Mouse (Mus musculus): Measurements from ENCODE around the gene Dhdh. TPM values are rescaled to one million over a fixed set of nuclear protein-coding genes. Genes with fewer than 3 reads are reported as not detected.
"Not testable (repeated sequence)": the region's sequence is repeated elsewhere in the genome, so short reads cannot be mapped to it uniquely, and the experiment has no call there.

The Dhdh gene
- polyA plus RNA-seq (2015; fragmentation: Nextera tagmentation; extraction: Ambion mirVana): 2.2 and 3.0 TPM in 2 replicates

- Histone ChIP-seq H3K4me2 (ENCODE audit: low read length) (peak within 1 kb of the TSS; percentile 66), H3K9me3 (ENCODE audit: control insufficient read depth, low read length) (no peaks in the 10 kb centered on the region)
- WGBS: 8% methylated on average over 38 of the region's 38 CpGs
Measured at GRCm38 (mm10) chr7:45488293-45489204, at the start of gene Dhdh. Dhdh (minus strand) TSS chr7:45488805.

GRCm38 (mm10) chr7:45537602-45538001 is 49.0 kb upstream of the Dhdh start:
- Histone ChIP-seq H3K27ac (ENCODE audit: low read length) (no peak overlapping the region), H3K9me3 (ENCODE audit: control insufficient read depth, low read length) (no peaks in the 10 kb centered on the region), H3K4me1 (replicated peaks; ENCODE audit: control insufficient read depth, insufficient read depth, low read length) (peaks cover 4% of the 10 kb centered on the region), H3K36me3 (ENCODE audit: control insufficient read depth, insufficient read depth) (no peaks in the 10 kb centered on the region), H3K9ac (replicated peaks; ENCODE audit: low read depth, low read length) (peak overlapping the region; percentile 76), H3K4me3 (replicated peaks; ENCODE audit: low read length) (peak overlapping the region; percentile 63), H3K4me2 (ENCODE audit: low read length) (peak overlapping the region; percentile 81), H3K27me3 (replicated peaks; ENCODE audit: control insufficient read depth, insufficient read depth, low read length) (no peaks in the 10 kb centered on the region)
- no peak; the same call in 1 of the 2 replicates for ATAC-seq
- WGBS: 74% methylated on average over 10 of the region's 10 CpGs

More at GRCm38 (mm10) chr7:45488293-45489204, at the start of gene Dhdh:
- Histone ChIP-seq H3K27ac (ENCODE audit: low read length) (peak within 1 kb of the TSS; percentile 67), H3K4me1 (replicated peaks; ENCODE audit: control insufficient read depth, insufficient read depth, low read length) (peaks cover 13% of the 10 kb centered on the region), H3K9ac (replicated peaks; ENCODE audit: low read depth, low read length) (peak within 1 kb of the TSS; percentile 67), H3K27me3 (replicated peaks; ENCODE audit: control insufficient read depth, insufficient read depth, low read length) (no peaks in the 10 kb centered on the region), H3K36me3 (ENCODE audit: control insufficient read depth, insufficient read depth) (peaks cover 3% of the 10 kb centered on the region), H3K4me3 (replicated peaks; ENCODE audit: low read length) (peak within 1 kb of the TSS; percentile 48)
- peak; percentile 59 for ATAC-seq

- Histone ChIP-seq H3K27ac (ENCODE audit: low read length) (no peak overlapping the region), H3K9me3 (ENCODE audit: control insufficient read depth, low read length) (no peaks in the 10 kb centered on the region), H3K36me3 (ENCODE audit: control insufficient read depth, insufficient read depth) (no peaks in the 10 kb centered on the region), H3K9ac (replicated peaks; ENCODE audit: low read depth, low read length) (no peak overlapping the region), H3K4me3 (replicated peaks; ENCODE audit: low read length) (no peak overlapping the region), H3K4me2 (ENCODE audit: low read length) (no peak overlapping the region), H3K4me1 (replicated peaks; ENCODE audit: control insufficient read depth, insufficient read depth, low read length) (peaks cover 4% of the 10 kb centered on the region), H3K27me3 (replicated peaks; ENCODE audit: control insufficient read depth, insufficient read depth, low read length) (no peaks in the 10 kb centered on the region; the same call in 1 of the 2 replicates)
- 80% methylated on average over 1 of the region's 1 CpGs for WGBS
- ATAC-seq: no peak
Measured at GRCm38 (mm10) chr7:45535676-45536075, 47.1 kb upstream of the Dhdh start.

GRCm38 (mm10) chr7:45530643-45531042 is 42.0 kb upstream of the Dhdh start:
- Histone ChIP-seq H3K9me3 (ENCODE audit: control insufficient read depth, low read length) (no peaks in the 10 kb centered on the region), H3K27ac (ENCODE audit: low read length) (no peak overlapping the region), H3K36me3 (ENCODE audit: control insufficient read depth, insufficient read depth) (no peaks in the 10 kb centered on the region), H3K4me3 (replicated peaks; ENCODE audit: low read length) (no peak overlapping the region), H3K9ac (replicated peaks; ENCODE audit: low read depth, low read length) (no peak overlapping the region), H3K4me1 (replicated peaks; ENCODE audit: control insufficient read depth, insufficient read depth, low read length) (peaks cover 4% of the 10 kb centered on the region; the same call in 1 of the 2 replicates), H3K27me3 (replicated peaks; ENCODE audit: control insufficient read depth, insufficient read depth, low read length) (no peaks in the 10 kb centered on the region; the same call in 1 of the 2 replicates), H3K4me2 (ENCODE audit: low read length) (no peak overlapping the region)
- no peak for ATAC-seq
- 63% methylated on average over 2 of the region's 2 CpGs for WGBS

- H3K9ac ChIP-seq (replicated peaks; ENCODE audit: low read depth, low read length): no peak overlapping the region
- H3K4me2 ChIP-seq (ENCODE audit: low read length): no peak overlapping the region
- no peak overlapping the region for H3K27ac ChIP-seq (ENCODE audit: low read length)
- no peaks in the 10 kb centered on the region for H3K9me3 ChIP-seq (ENCODE audit: control insufficient read depth, low read length)
- H3K36me3 ChIP-seq (ENCODE audit: control insufficient read depth, insufficient read depth): no peaks in the 10 kb centered on the region
- H3K4me1 ChIP-seq (replicated peaks; ENCODE audit: control insufficient read depth, insufficient read depth, low read length): peaks cover 12% of the 10 kb centered on the region
- 23% methylated on average over 6 of the region's 6 CpGs for WGBS
- H3K27me3 ChIP-seq (replicated peaks; ENCODE audit: control insufficient read depth, insufficient read depth, low read length): no peaks in the 10 kb centered on the region; the same call in 1 of the 2 replicates
- no peak overlapping the region for H3K4me3 ChIP-seq (replicated peaks; ENCODE audit: low read length)
- no peak for ATAC-seq
Measured at GRCm38 (mm10) chr7:45529461-45529860, 40.9 kb upstream of the Dhdh start.

- H3K9ac ChIP-seq (replicated peaks; ENCODE audit: low read depth, low read length); H3K9me3 ChIP-seq (ENCODE audit: control insufficient read depth, low read length); H3K36me3 ChIP-seq (ENCODE audit: control insufficient read depth, insufficient read depth); ATAC-seq; H3K4me3 ChIP-seq (replicated peaks; ENCODE audit: low read length); H3K4me2 ChIP-seq (ENCODE audit: low read length); H3K27ac ChIP-seq (ENCODE audit: low read length); H3K27me3 ChIP-seq (replicated peaks; ENCODE audit: control insufficient read depth, insufficient read depth, low read length): not testable (repeated sequence)
- H3K4me1 ChIP-seq (replicated peaks; ENCODE audit: control insufficient read depth, insufficient read depth, low read length): peaks cover 14% of the 10 kb centered on the region
- 93% methylated on average over 6 of the region's 6 CpGs for WGBS
Measured at GRCm38 (mm10) chr7:45527169-45527568, 38.6 kb upstream of the Dhdh start.

GRCm38 (mm10) chr7:45526474-45527120 is 38.0 kb upstream of the Dhdh start:
- peak overlapping the region; percentile 80 for H3K9ac ChIP-seq (replicated peaks; ENCODE audit: low read depth, low read length)
- H3K4me2 ChIP-seq (ENCODE audit: low read length): peak overlapping the region; percentile 89
- peak overlapping the region; percentile 83 for H3K4me3 ChIP-seq (replicated peaks; ENCODE audit: low read length)
- no peaks in the 10 kb centered on the region for H3K27me3 ChIP-seq (replicated peaks; ENCODE audit: control insufficient read depth, insufficient read depth, low read length)
- WGBS: 24% methylated on average over 7 of the region's 7 CpGs
- H3K36me3 ChIP-seq (ENCODE audit: control insufficient read depth, insufficient read depth): no peaks in the 10 kb centered on the region
- peaks cover 16% of the 10 kb centered on the region for H3K4me1 ChIP-seq (replicated peaks; ENCODE audit: control insufficient read depth, insufficient read depth, low read length)
- H3K9me3 ChIP-seq (ENCODE audit: control insufficient read depth, low read length): no peaks in the 10 kb centered on the region
- no peak; the same call in 1 of the 2 replicates for ATAC-seq
- H3K27ac ChIP-seq (ENCODE audit: low read length): 0 out of 2 replicates have a peak overlapping the region, but pooled peaks have one; percentile 10

GRCm38 (mm10) chr7:45525809-45526473 is 37.3 kb upstream of the Dhdh start, which contains the start of the genes Ppp1r15a and Plekha4:
Ppp1r15a (minus strand) TSS chr7:45526268.
Plekha4 (plus strand) TSS chr7:45526330.
- Histone ChIP-seq H3K4me2 (ENCODE audit: low read length) (peak within 1 kb of the TSS; percentile 89), H3K4me1 (replicated peaks; ENCODE audit: control insufficient read depth, insufficient read depth, low read length) (peaks cover 19% of the 10 kb centered on the region), H3K9ac (replicated peaks; ENCODE audit: low read depth, low read length) (peak within 1 kb of the TSS; percentile 80), H3K4me3 (replicated peaks; ENCODE audit: low read length) (peak within 1 kb of the TSS; percentile 83), H3K27me3 (replicated peaks; ENCODE audit: control insufficient read depth, insufficient read depth, low read length) (no peaks in the 10 kb centered on the region), H3K9me3 (ENCODE audit: control insufficient read depth, low read length) (no peaks in the 10 kb centered on the region), H3K36me3 (ENCODE audit: control insufficient read depth, insufficient read depth) (no peaks in the 10 kb centered on the region), H3K27ac (ENCODE audit: low read length) (peak within 1 kb of the TSS; percentile 82)
- under 1% methylated on average over 54 of the region's 54 CpGs for WGBS
- ATAC-seq: peak; percentile 59

All from forebrain, embryonic 16.5 days (tissue).